Mouse (Mus musculus) liver, embryonic 14.5 days (tissue): ENCODE measurements at regions not wholly inside any gene's neighbourhood (a gene's known extent, or its start where the extent isn't known, plus 50 kb on each side); places are given as distances from the start of the nearest gene placed in this dataset.

Experiments used
- CTCF ChIP-seq: IDR thresholded peaks from 2 replicates; pipeline ENCODE4 v1.5.1; 2016; ENCODE audit warnings: antibody characterized with exemption, low read depth, control low read depth
- EP300 ChIP-seq: IDR thresholded peaks from 2 replicates; pipeline ENCODE4 v1.6.1; 2016; ENCODE audit warnings: antibody characterized with exemption, low read depth

- TF ChIP-seq CTCF (no peak), EP300 (no peak)
Observed at GRCm38 (mm10) chr7:136083571-136084342, 367.6 kb upstream of the Mki67 start.
